8 mouse cellular contexts compared by ENCODE assay signal in the genomic region with DNA sequence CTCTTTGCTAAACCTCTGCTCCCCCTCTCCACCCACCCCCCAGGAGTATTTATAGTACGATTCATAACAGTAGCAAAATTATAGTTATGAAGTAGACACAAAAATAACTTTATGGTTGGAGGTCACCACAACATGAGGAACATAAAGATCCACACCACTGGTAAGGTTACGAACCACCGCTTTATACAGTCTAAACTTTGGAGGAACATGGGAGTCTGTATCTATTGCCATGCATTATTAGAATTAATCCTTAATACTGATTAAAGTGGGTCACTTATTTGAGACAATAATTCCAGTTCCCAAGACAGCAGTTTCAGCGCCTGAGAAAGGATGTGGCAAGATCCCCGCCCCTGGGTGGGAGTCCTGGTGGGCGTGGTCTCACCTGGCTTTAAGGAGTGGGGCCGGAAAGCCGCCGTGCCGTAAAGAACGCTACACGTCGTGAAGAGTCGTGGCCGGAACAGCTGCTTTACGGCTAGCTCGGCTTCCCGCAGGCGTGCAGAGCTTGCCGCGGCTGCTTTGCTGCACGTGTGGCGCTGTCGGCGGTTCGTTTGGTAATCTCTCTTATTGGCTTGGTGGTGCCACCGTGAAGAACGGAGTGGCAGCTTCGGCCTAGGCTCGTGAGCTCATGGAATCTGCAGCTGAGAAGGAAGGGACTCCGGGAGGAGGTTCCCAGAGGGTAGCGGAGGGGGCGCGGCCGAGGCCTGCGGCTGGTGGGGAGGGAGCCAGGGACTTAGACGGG. TPM values are rescaled to one million over a fixed set of nuclear protein-coding genes. Genes with fewer than 3 reads are reported as not detected.
A peak's percentile ranks its signal among the peaks of the same experiment; 100 is the strongest.
DNase-seq lines count a peak whose midpoint lies in the region; ATAC-seq and TF ChIP-seq lines count a peak whose summit lies in the region.

A gene (plus strand): TSS at position 463 of the 739 bp plus-strand sequence.

- 6% methylated on average over 37 of the region's 37 CpGs for WGBS in embryonic facial prominence, embryonic 14.5 days
- WGBS in heart, adult 2 months, result 6% methylated on average over 37 of the region's 37 CpGs
- 5% methylated on average over 37 of the region's 37 CpGs for WGBS in limb, embryonic 13.5 days
- 6% methylated on average over 37 of the region's 37 CpGs for WGBS in midbrain, embryonic 16.5 days

- H3K27ac ChIP-seq in embryonic facial prominence, embryonic 14.5 days (replicated peaks; ENCODE audit: low read depth, low read length), result peak within 1 kb of the TSS; percentile 46; the same call in 1 of the 2 replicates
- H3K27ac ChIP-seq in heart, adult 2 months, result peak within 1 kb of the TSS; percentile 42
- peak within 1 kb of the TSS; percentile 58; the same call in 1 of the 2 replicates for H3K27ac ChIP-seq in limb, embryonic 13.5 days
- peak within 1 kb of the TSS; percentile 78 for H3K27ac ChIP-seq in midbrain, embryonic 16.5 days (ENCODE audit: low read length)

- H3K36me3 ChIP-seq in embryonic facial prominence, embryonic 14.5 days (ENCODE audit: control insufficient read depth, insufficient read depth, low read length), result peaks cover 33% of the 10 kb centered on the region
- no peaks in the 10 kb centered on the region for H3K36me3 ChIP-seq in heart, adult 2 months (ENCODE audit: control insufficient read depth, insufficient read depth, low read length)
- H3K36me3 ChIP-seq in limb, embryonic 13.5 days, result peaks cover 26% of the 10 kb centered on the region
- peaks cover 10% of the 10 kb centered on the region for H3K36me3 ChIP-seq in midbrain, embryonic 16.5 days (ENCODE audit: control insufficient read depth, insufficient read depth, low read length)

- peak within 1 kb of the TSS; percentile 77 for H3K9ac ChIP-seq in embryonic facial prominence, embryonic 14.5 days (ENCODE audit: low read depth, low read length)
- peak within 1 kb of the TSS; percentile 81 for H3K9ac ChIP-seq in heart, adult 2 months (ENCODE audit: low read depth, low read length)
- peak within 1 kb of the TSS; percentile 77 for H3K9ac ChIP-seq in limb, embryonic 13.5 days
- peak within 1 kb of the TSS; percentile 86 for H3K9ac ChIP-seq in midbrain, embryonic 16.5 days (ENCODE audit: low read depth, low read length)

- intact Hi-C loops in heart, adult 2 months (cut with DNase I), result loop anchor here (5.0 kb wide), 1 partner anchor 346 kb away; a partner anchor contains a TSS

- no peaks in the 10 kb centered on the region for H3K9me3 ChIP-seq in embryonic facial prominence, embryonic 14.5 days (ENCODE audit: control insufficient read depth, low read length)
- no peaks in the 10 kb centered on the region for H3K9me3 ChIP-seq in limb, embryonic 13.5 days
- H3K9me3 ChIP-seq in midbrain, embryonic 16.5 days (replicated peaks; ENCODE audit: control insufficient read depth, low read length, poor library complexity, severe bottlenecking), result no peaks in the 10 kb centered on the region

- H3K79me2 ChIP-seq in heart, adult 2 months (replicated peaks; ENCODE audit: control insufficient read depth, insufficient read depth, low read length), result no peaks in the 10 kb centered on the region

- ATAC-seq in embryonic facial prominence, embryonic 14.5 days (ENCODE audit: low read depth), result peak; percentile 93
- peak; percentile 93 for ATAC-seq in limb, embryonic 13.5 days (ENCODE audit: low FRiP score, low read depth)
- peak; percentile 94 for ATAC-seq in midbrain, embryonic 16.5 days

- H3K4me1 ChIP-seq in embryonic facial prominence, embryonic 14.5 days (ENCODE audit: control insufficient read depth, insufficient read depth, low read length), result peaks cover 9% of the 10 kb centered on the region; the same call in 1 of the 2 replicates
- H3K4me1 ChIP-seq in heart, adult 2 months (ENCODE audit: control insufficient read depth, insufficient read depth, low read length), result peaks cover 2% of the 10 kb centered on the region
- H3K4me1 ChIP-seq in limb, embryonic 13.5 days, result peaks cover 12% of the 10 kb centered on the region
- peaks cover 14% of the 10 kb centered on the region for H3K4me1 ChIP-seq in midbrain, embryonic 16.5 days (ENCODE audit: control insufficient read depth, insufficient read depth, low read length)

- peak within 1 kb of the TSS; percentile 71 for H3K4me2 ChIP-seq in embryonic facial prominence, embryonic 14.5 days (ENCODE audit: low read depth, low read length)
- peak within 1 kb of the TSS; percentile 89 for H3K4me2 ChIP-seq in limb, embryonic 13.5 days (replicated peaks)
- H3K4me2 ChIP-seq in midbrain, embryonic 16.5 days (ENCODE audit: low read length), result peak within 1 kb of the TSS; percentile 84

- no peaks in the 10 kb centered on the region for H3K27me3 ChIP-seq in embryonic facial prominence, embryonic 14.5 days (replicated peaks; ENCODE audit: control insufficient read depth, insufficient read depth, low read length)
- H3K27me3 ChIP-seq in heart, adult 2 months (ENCODE audit: control insufficient read depth, insufficient read depth, low read length), result no peaks in the 10 kb centered on the region
- no peaks in the 10 kb centered on the region for H3K27me3 ChIP-seq in limb, embryonic 13.5 days
- no peaks in the 10 kb centered on the region for H3K27me3 ChIP-seq in midbrain, embryonic 16.5 days (ENCODE audit: control insufficient read depth, insufficient read depth, low read depth, low read length)

- TF ChIP-seq CTCF in heart, adult 2 months (IDR thresholded peaks at IDR 0.05), result 0 out of 2 replicates have a peak, but pooled peaks have one; percentile 8

- peak; percentile 72 for TF ChIP-seq POLR2A in heart, adult 2 months (IDR thresholded peaks at IDR 0.05; ENCODE audit: insufficient read depth, low read depth, low read length)

- H3K4me3 ChIP-seq in embryonic facial prominence, embryonic 14.5 days (ENCODE audit: low read depth, low read length), result peak within 1 kb of the TSS; percentile 73
- H3K4me3 ChIP-seq in heart, adult 2 months, result peak within 1 kb of the TSS; percentile 87
- H3K4me3 ChIP-seq in limb, embryonic 13.5 days, result peak within 1 kb of the TSS; percentile 89
- peak within 1 kb of the TSS; percentile 87 for H3K4me3 ChIP-seq in midbrain, embryonic 16.5 days (ENCODE audit: low read depth, low read length)

- peak; percentile 38; the same call in 1 of the 2 replicates for TF ChIP-seq EP300 in heart, adult 2 months (IDR thresholded peaks at IDR 0.05; ENCODE audit: insufficient read depth, low read depth, low read length)

- peak; percentile 97 for DNase-seq in 3T3-L1 (ENCODE audit: low read depth, low spot score)
- peak; percentile 68 to 82 for DNase-seq in adrenal gland, postnatal 4 days (ENCODE audit: low spot score in 2 of 2)
- DNase-seq in embryonic facial prominence, embryonic 14.5 days (ENCODE audit: low spot score), result peak; percentile 98
- peak; percentile 92 to 93 for DNase-seq in heart, adult 2 months
- peak; percentile 94 to 96 for DNase-seq in kidney, adult 8-10 months
- peak; percentile 71 to 89 for DNase-seq in spleen, postnatal 10 days (ENCODE audit: low spot score in 2 of 2)

RNA-seq across cellular contexts. Expression of the gene that starts here (rescaled TPM):
- total RNA-seq in adrenal gland, postnatal 4 days (2021), result 10 to 100 TPM; 20.8 to 23.5 TPM
- 27.9 and 32.5 TPM in 2 replicates for polyA plus RNA-seq in embryonic facial prominence, embryonic 14.5 days (2014; fragmentation: Nextera tagmentation; extraction: Ambion mirVana)
- 10 to 100 TPM; 10.3 to 10.4 TPM for total RNA-seq in heart, adult 2 months (2021)
- polyA plus RNA-seq in heart, adult 2 months (2012; rRNA removed), result 4.0 and 5.4 TPM in 2 replicates
- polyA plus RNA-seq in limb, embryonic 13.5 days (2015; fragmentation: Nextera tagmentation; extraction: Ambion mirVana), result 41.6 and 48.9 TPM in 2 replicates
- polyA plus RNA-seq in midbrain, embryonic 16.5 days (2015; fragmentation: Nextera tagmentation; extraction: Ambion mirVana), result 35.8 and 40.3 TPM in 2 replicates

Comparison
In these comparisons a context has a peak if more than half of its experiments do, and no peak if none do; other contexts are left out.
1. Peak in every context shown above with its lines: DNase-seq, ATAC-seq, H3K4me3 ChIP-seq and H3K27ac ChIP-seq.